Comparison of ENCODE assay signal across 11 mouse cellular contexts in the genomic region with DNA sequence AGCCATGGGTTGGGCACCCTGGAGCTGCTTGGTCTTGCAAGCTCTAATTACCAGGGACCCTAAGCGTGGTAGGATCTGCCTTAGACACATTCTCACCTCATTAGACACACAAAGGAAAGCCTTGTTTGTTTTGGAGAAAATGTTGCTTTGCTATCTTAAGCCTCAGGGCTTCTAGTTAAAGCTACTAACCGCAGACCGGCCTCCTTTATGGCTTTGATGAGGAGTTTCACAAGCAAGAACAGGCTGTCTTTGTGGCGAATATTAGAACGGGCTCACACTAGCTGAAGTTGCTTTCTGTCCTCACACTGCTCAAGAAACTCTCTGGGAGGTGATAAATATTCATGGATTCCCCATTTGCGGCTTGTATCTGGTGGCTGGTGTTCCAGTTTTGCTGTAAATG. TPM values are rescaled to one million over a fixed set of nuclear protein-coding genes. Genes with fewer than 3 reads are reported as not detected.
DNase-seq lines count a peak whose midpoint lies in the region; ATAC-seq and TF ChIP-seq lines count a peak whose summit lies in the region.
"Had no signal": no experiment of that assay in that cellular context is flagged by ENCODE, and none has a peak within 500 bp of the region (broad histone marks: within the 10 kb centered on the region; RNA-seq: fewer than 3 reads in every experiment).

No protein-coding gene starts in this region.

- peaks cover 23% of the 10 kb centered on the region; the same call in 1 of the 2 replicates for H3K79me2 ChIP-seq in liver, adult 2 months (ENCODE audit: control insufficient read depth, insufficient read depth, low read length)

- peak; percentile 41 for DNase-seq in liver, adult 2 months (ENCODE audit: extremely low read depth, low read depth, low spot score)
- DNase-seq in liver: no peak
- DNase-seq in limb, embryonic 11.5 days (ENCODE audit: low spot score): peak; percentile 55
- DNase-seq in embryo, embryonic 11 days: no peak
- DNase-seq: cerebellum, adult 11 months; kidney, postnatal 25 days had no signal

- peak overlapping the region; percentile 8; the same call in 1 of the 2 replicates for H3K9ac ChIP-seq in forebrain, embryonic 13.5 days
- no peak overlapping the region; the same call in 1 of the 2 replicates for H3K9ac ChIP-seq in forebrain, embryonic 15.5 days (replicated peaks)
- no peak overlapping the region for H3K9ac ChIP-seq in liver, adult 2 months (ENCODE audit: low read depth, low read length)
- H3K9ac ChIP-seq in embryonic facial prominence, embryonic 15.5 days: no peak overlapping the region
- no peak overlapping the region for H3K9ac ChIP-seq in limb, embryonic 11.5 days (ENCODE audit: low read length)
- H3K9ac ChIP-seq in neural tube, embryonic 15.5 days (replicated peaks): no peak overlapping the region
- H3K9ac ChIP-seq: neural tube, embryonic 12.5 days had no signal

- 11% methylated on average over 6 of the region's 6 CpGs for WGBS in forebrain, embryonic 13.5 days
- 14% methylated on average over 6 of the region's 6 CpGs for WGBS in forebrain, embryonic 15.5 days
- 80% methylated on average over 6 of the region's 6 CpGs for WGBS in liver, adult 2 months
- WGBS in embryonic facial prominence, embryonic 15.5 days: 17% methylated on average over 6 of the region's 6 CpGs
- 10% methylated on average over 6 of the region's 6 CpGs for WGBS in limb, embryonic 11.5 days
- 38% methylated on average over 6 of the region's 6 CpGs for WGBS in neural tube, embryonic 15.5 days

- no peak overlapping the region for H3K4me2 ChIP-seq in forebrain, embryonic 13.5 days
- H3K4me2 ChIP-seq in forebrain, embryonic 15.5 days (replicated peaks): no peak overlapping the region
- H3K4me2 ChIP-seq in embryonic facial prominence, embryonic 15.5 days (replicated peaks): no peak overlapping the region
- no peak overlapping the region for H3K4me2 ChIP-seq in limb, embryonic 11.5 days (ENCODE audit: low read depth, severe bottlenecking)
- H3K4me2 ChIP-seq in neural tube, embryonic 15.5 days: no peak overlapping the region
- H3K4me2 ChIP-seq: neural tube, embryonic 12.5 days had no signal

- no peak for ATAC-seq in forebrain, embryonic 13.5 days
- ATAC-seq in forebrain, embryonic 15.5 days (replicated peaks): no peak
- no peak for ATAC-seq in embryonic facial prominence, embryonic 15.5 days (ENCODE audit: insufficient number of reproducible peaks, low FRiP score, low TSS enrichment, low read depth)
- ATAC-seq in limb, embryonic 11.5 days (ENCODE audit: insufficient number of reproducible peaks, low FRiP score, low TSS enrichment, low read depth): peak; percentile 40
- ATAC-seq in neural tube, embryonic 15.5 days (ENCODE audit: low FRiP score): no peak

- no peak for TF ChIP-seq POLR2A in liver, adult 2 months (IDR thresholded peaks at IDR 0.05; ENCODE audit: extremely low read depth, insufficient read depth, low read length)

- TF ChIP-seq CTCF in liver, adult 2 months (IDR thresholded peaks at IDR 0.05; ENCODE audit: low read depth, low read length): no peak

- H3K36me3 ChIP-seq in forebrain, embryonic 13.5 days (ENCODE audit: poor library complexity, severe bottlenecking): no peaks in the 10 kb centered on the region
- H3K36me3 ChIP-seq in forebrain, embryonic 15.5 days: no peaks in the 10 kb centered on the region
- H3K36me3 ChIP-seq in liver, adult 2 months (ENCODE audit: control insufficient read depth, insufficient read depth, low read length): no peaks in the 10 kb centered on the region; the same call in 1 of the 2 replicates
- no peaks in the 10 kb centered on the region; the same call in 1 of the 2 replicates for H3K36me3 ChIP-seq in embryonic facial prominence, embryonic 15.5 days
- 0 out of 2 replicates have a peak, but pooled peaks cover 5% of the 10 kb centered on the region for H3K36me3 ChIP-seq in limb, embryonic 11.5 days (ENCODE audit: control insufficient read depth, insufficient read depth, low read length)
- H3K36me3 ChIP-seq in neural tube, embryonic 15.5 days: no peaks in the 10 kb centered on the region
- H3K36me3 ChIP-seq: neural tube, embryonic 12.5 days had no signal

- H3K27ac ChIP-seq in forebrain, embryonic 13.5 days: no peak overlapping the region
- H3K27ac ChIP-seq in forebrain, embryonic 15.5 days (replicated peaks): no peak overlapping the region
- H3K27ac ChIP-seq in liver, adult 2 months (replicated peaks; ENCODE audit: insufficient read depth, low read depth, low read length): 0 out of 2 replicates have a peak overlapping the region, but pooled peaks have one; percentile 19
- H3K27ac ChIP-seq in embryonic facial prominence, embryonic 15.5 days (replicated peaks): peak overlapping the region; percentile 70
- peak overlapping the region; percentile 68 for H3K27ac ChIP-seq in limb, embryonic 11.5 days (replicated peaks; ENCODE audit: low read depth, low read length)
- no peak overlapping the region for H3K27ac ChIP-seq in neural tube, embryonic 15.5 days (replicated peaks)
- H3K27ac ChIP-seq: neural tube, embryonic 12.5 days had no signal

- H3K4me1 ChIP-seq in forebrain, embryonic 13.5 days: peaks cover 15% of the 10 kb centered on the region
- 0 out of 2 replicates have a peak, but pooled peaks cover 7% of the 10 kb centered on the region for H3K4me1 ChIP-seq in forebrain, embryonic 15.5 days
- peaks cover 17% of the 10 kb centered on the region for H3K4me1 ChIP-seq in liver, adult 2 months (ENCODE audit: control insufficient read depth, insufficient read depth, low read length)
- peaks cover 51% of the 10 kb centered on the region for H3K4me1 ChIP-seq in embryonic facial prominence, embryonic 15.5 days
- peaks cover 34% of the 10 kb centered on the region for H3K4me1 ChIP-seq in limb, embryonic 11.5 days (ENCODE audit: control insufficient read depth, insufficient read depth, low read length)
- peaks cover 9% of the 10 kb centered on the region; the same call in 1 of the 2 replicates for H3K4me1 ChIP-seq in neural tube, embryonic 15.5 days

- H3K27me3 ChIP-seq in forebrain, embryonic 13.5 days: no peaks in the 10 kb centered on the region
- no peaks in the 10 kb centered on the region for H3K27me3 ChIP-seq in forebrain, embryonic 15.5 days
- no peaks in the 10 kb centered on the region for H3K27me3 ChIP-seq in liver, adult 2 months (ENCODE audit: control insufficient read depth, insufficient read depth, low read length)
- no peaks in the 10 kb centered on the region for H3K27me3 ChIP-seq in embryonic facial prominence, embryonic 15.5 days
- no peaks in the 10 kb centered on the region for H3K27me3 ChIP-seq in limb, embryonic 11.5 days (ENCODE audit: control insufficient read depth, insufficient read depth, low read length)
- no peaks in the 10 kb centered on the region for H3K27me3 ChIP-seq in neural tube, embryonic 15.5 days (replicated peaks)
- H3K27me3 ChIP-seq: neural tube, embryonic 12.5 days had no signal

- no peaks in the 10 kb centered on the region for H3K9me3 ChIP-seq in forebrain, embryonic 13.5 days (replicated peaks)
- no peaks in the 10 kb centered on the region for H3K9me3 ChIP-seq in forebrain, embryonic 15.5 days
- no peaks in the 10 kb centered on the region for H3K9me3 ChIP-seq in embryonic facial prominence, embryonic 15.5 days (replicated peaks)
- no peaks in the 10 kb centered on the region for H3K9me3 ChIP-seq in limb, embryonic 11.5 days (ENCODE audit: control insufficient read depth, low read length)
- no peaks in the 10 kb centered on the region for H3K9me3 ChIP-seq in neural tube, embryonic 15.5 days (replicated peaks)
- H3K9me3 ChIP-seq: neural tube, embryonic 12.5 days had no signal

- no peak overlapping the region for H3K4me3 ChIP-seq in forebrain, embryonic 13.5 days
- H3K4me3 ChIP-seq in forebrain, embryonic 15.5 days: no peak overlapping the region
- no peak overlapping the region for H3K4me3 ChIP-seq in liver, adult 2 months (ENCODE audit: insufficient read depth, low read depth, low read length)
- H3K4me3 ChIP-seq in embryonic facial prominence, embryonic 15.5 days (replicated peaks): no peak overlapping the region
- H3K4me3 ChIP-seq in limb, embryonic 11.5 days (ENCODE audit: low read depth, low read length): no peak overlapping the region
- H3K4me3 ChIP-seq in neural tube, embryonic 15.5 days (replicated peaks): no peak overlapping the region
- H3K4me3 ChIP-seq: neural tube, embryonic 12.5 days had no signal

RNA-seq across cellular contexts. Expression of gene Mertk, which starts 10.5 kb away (rescaled TPM):
- polyA plus RNA-seq in forebrain, embryonic 13.5 days (2015; fragmentation: Nextera tagmentation; extraction: Ambion mirVana): 0.56 and 0.88 TPM in 2 replicates
- polyA plus RNA-seq in forebrain, embryonic 15.5 days (2015; fragmentation: Nextera tagmentation; extraction: Ambion mirVana): 0.65 and 0.91 TPM in 2 replicates
- 16.5 and 17.0 TPM in 2 replicates for total RNA-seq in liver, adult 2 months (2014; rRNA removed)
- polyA plus RNA-seq in liver, adult 2 months (2012; rRNA removed): 3.0 and 3.8 TPM in 2 replicates
- polyA plus RNA-seq in embryonic facial prominence, embryonic 15.5 days (2015; fragmentation: Nextera tagmentation; extraction: Ambion mirVana): 10.2 and 10.3 TPM in 2 replicates
- polyA plus RNA-seq in limb, embryonic 11.5 days (2014; fragmentation: Nextera tagmentation; extraction: Ambion mirVana): 22.5 and 23.8 TPM in 2 replicates
- polyA plus RNA-seq in neural tube, embryonic 15.5 days (2015; fragmentation: Nextera tagmentation; extraction: Ambion mirVana): 2.2 and 3.1 TPM in 2 replicates

RNA-seq across cellular contexts. Expression of gene Anapc1, which starts 22.1 kb away (rescaled TPM):
- 57.5 and 65.6 TPM in 2 replicates for polyA plus RNA-seq in forebrain, embryonic 13.5 days (2015; fragmentation: Nextera tagmentation; extraction: Ambion mirVana)
- 54.9 and 58.6 TPM in 2 replicates for polyA plus RNA-seq in forebrain, embryonic 15.5 days (2015; fragmentation: Nextera tagmentation; extraction: Ambion mirVana)
- 33.0 and 42.8 TPM in 2 replicates for total RNA-seq in liver, adult 2 months (2014; rRNA removed)
- 18.4 and 22.3 TPM in 2 replicates for polyA plus RNA-seq in liver, adult 2 months (2012; rRNA removed)
- 52.0 and 55.4 TPM in 2 replicates for polyA plus RNA-seq in embryonic facial prominence, embryonic 15.5 days (2015; fragmentation: Nextera tagmentation; extraction: Ambion mirVana)
- polyA plus RNA-seq in limb, embryonic 11.5 days (2014; fragmentation: Nextera tagmentation; extraction: Ambion mirVana): 99.7 and 103 TPM in 2 replicates
- 34.2 and 40.9 TPM in 2 replicates for polyA plus RNA-seq in neural tube, embryonic 15.5 days (2015; fragmentation: Nextera tagmentation; extraction: Ambion mirVana)

Comparison
In these comparisons a context has a peak if more than half of its experiments do, and no peak if none do; other contexts are left out.
1. DNase-seq: peak in liver, adult 2 months (single experiment) and limb, embryonic 11.5 days (single experiment); none in liver (single experiment) and embryo, embryonic 11 days (single experiment).
2. H3K27ac ChIP-seq: peak in liver, adult 2 months (single experiment), embryonic facial prominence, embryonic 15.5 days (single experiment) and limb, embryonic 11.5 days (single experiment); none in forebrain, embryonic 13.5 days (single experiment), forebrain, embryonic 15.5 days (single experiment) and neural tube, embryonic 15.5 days (single experiment).